Mouse (Mus musculus): ENCODE measurements around the gene Wdr26. TPM values are rescaled to one million over a fixed set of nuclear protein-coding genes. Genes with fewer than 3 reads are reported as not detected.

The Wdr26 gene
- 47.0 and 47.8 TPM in 2 replicates for polyA plus RNA-seq (2012; rRNA removed)

DNA sequence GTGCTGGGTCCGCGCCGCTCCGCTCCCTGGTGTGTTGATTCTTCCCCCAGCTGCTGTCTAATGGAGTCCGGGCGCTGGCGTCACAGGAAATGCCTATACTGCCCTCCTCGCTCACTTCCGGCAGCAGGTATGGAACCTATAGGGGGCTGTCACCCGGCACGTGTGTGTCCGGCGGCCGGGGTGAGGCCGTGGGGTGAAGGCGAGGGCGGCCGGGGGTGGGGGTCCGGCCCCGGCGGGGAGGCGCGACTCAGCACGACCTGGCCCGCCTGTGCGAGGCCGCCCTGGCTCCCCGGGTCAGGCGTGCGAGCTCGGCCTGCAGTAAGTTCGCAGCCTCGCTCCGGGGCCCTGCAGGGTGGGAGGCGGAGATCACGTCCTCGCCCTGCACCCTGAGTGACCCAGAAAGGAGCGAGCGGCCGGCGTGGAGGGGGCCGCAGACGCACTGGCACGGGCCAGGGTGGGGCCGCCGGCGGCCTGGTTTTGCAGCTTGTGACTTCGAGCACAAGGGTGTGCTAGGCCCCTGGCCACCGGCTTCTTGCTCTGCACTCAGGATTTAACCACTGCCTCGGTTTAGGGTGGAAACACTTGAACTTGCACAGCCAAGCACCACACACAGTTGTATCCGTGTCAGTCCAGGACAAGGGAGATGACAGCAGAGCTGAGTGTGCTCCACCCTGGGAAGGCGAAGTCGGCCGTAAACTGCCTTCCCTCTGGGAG lies at the start of gene Wdr26:
Gene Wdr26, minus strand, starts transcription at position 82 of the 714 bp plus-strand sequence.
- peak within 1 kb of the TSS; percentile 88 for H3K4me3 ChIP-seq (replicated peaks; ENCODE audit: insufficient read depth, low read depth, low read length)
- TF ChIP-seq CTCF (IDR thresholded peaks at IDR 0.05; ENCODE audit: borderline replicate concordance, insufficient read depth, low read depth, low read length) (no peak), POLR2A (IDR thresholded peaks at IDR 0.05; ENCODE audit: borderline replicate concordance, insufficient read depth, low read length) (peak; percentile 50; the same call in 1 of the 2 replicates)
- no peaks in the 10 kb centered on the region for H3K27me3 ChIP-seq (ENCODE audit: control insufficient read depth, insufficient read depth, low read length)
- peak; percentile 86 to 87 for DNase-seq
- H3K27ac ChIP-seq (ENCODE audit: insufficient read depth, low read length) = peak within 1 kb of the TSS; percentile 83
- under 1% methylated on average over 50 of the region's 54 CpGs for WGBS
- H3K4me1 ChIP-seq (ENCODE audit: control insufficient read depth, insufficient read depth, low read length) = no peaks in the 10 kb centered on the region

DNA sequence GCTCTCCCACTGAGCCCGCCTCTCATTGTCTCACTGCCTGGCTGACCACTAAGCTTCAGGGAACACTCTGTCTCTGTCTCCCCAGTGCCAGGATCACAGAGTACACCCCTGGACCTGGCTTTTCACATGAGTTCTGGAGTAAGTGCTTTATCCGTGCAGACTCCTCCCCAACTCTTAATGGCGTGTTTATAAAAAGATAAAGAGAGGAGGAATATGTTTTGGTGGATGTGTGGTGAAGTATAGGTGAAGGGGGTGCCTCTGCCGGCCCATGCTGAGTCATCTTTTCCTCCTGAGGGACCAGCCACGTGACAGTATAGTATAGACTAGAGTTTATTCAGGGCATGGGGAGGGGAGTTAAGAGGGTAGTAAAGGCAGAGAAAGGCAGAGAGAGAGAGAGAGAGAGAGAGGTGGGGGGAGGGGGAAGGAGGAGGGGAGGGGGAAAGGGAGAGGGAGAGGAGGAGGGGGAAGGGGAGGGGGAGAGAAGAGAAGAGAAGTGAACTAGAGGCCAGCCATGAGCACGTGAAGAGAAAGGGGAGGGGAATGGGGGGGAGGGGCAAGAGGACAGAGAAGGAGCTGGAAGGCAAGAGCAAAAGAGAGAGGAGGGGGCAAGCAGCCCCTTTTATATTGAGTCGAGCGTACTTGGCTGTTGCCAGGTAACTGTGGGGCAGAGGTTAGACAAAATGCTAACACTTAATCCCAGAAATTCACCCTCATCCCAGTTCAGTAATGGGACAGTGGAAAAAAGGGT lies 49.3 kb upstream of the Wdr26 start:
- WGBS = 41% methylated on average over 8 of the region's 8 CpGs
- no peak for DNase-seq
- no peak overlapping the region for H3K27ac ChIP-seq (ENCODE audit: insufficient read depth, low read length)

DNA sequence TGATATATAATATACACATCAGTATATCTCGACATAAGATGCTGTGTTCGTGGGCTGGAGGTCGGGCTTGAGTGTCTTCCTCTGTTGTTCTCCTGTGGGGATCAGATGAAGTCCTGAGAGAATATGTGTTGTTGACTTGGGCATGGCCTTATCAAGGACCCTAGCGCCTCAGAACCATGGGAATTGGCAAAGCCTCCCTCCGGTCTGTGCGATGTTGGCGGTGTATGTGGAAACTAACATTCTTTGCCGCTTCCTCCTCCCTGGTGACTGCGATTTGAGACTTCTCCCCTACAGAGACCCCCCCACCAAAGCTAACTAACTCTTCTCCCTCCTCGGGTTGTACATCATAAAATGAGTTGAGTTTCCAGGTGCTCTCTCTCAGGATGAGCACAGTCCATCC lies 48.6 kb upstream of the Wdr26 start:
- TF ChIP-seq CTCF (IDR thresholded peaks at IDR 0.05; ENCODE audit: borderline replicate concordance, insufficient read depth, low read depth, low read length) (no peak), POLR2A (IDR thresholded peaks at IDR 0.05; ENCODE audit: borderline replicate concordance, insufficient read depth, low read length) (no peak)
- no peak overlapping the region for H3K4me3 ChIP-seq (replicated peaks; ENCODE audit: insufficient read depth, low read depth, low read length)
- 86% methylated on average over 10 of the region's 10 CpGs for WGBS
- DNase-seq = no peak
- peaks cover 8% of the 10 kb centered on the region for H3K4me1 ChIP-seq (ENCODE audit: control insufficient read depth, insufficient read depth, low read length)
- H3K27ac ChIP-seq (ENCODE audit: insufficient read depth, low read length) = no peak overlapping the region
- no peaks in the 10 kb centered on the region for H3K27me3 ChIP-seq (ENCODE audit: control insufficient read depth, insufficient read depth, low read length)

More for the DNA sequence above, 49.3 kb upstream of the Wdr26 start:
- Histone ChIP-seq H3K4me3 (replicated peaks; ENCODE audit: insufficient read depth, low read depth, low read length) (no peak overlapping the region), H3K27me3 (ENCODE audit: control insufficient read depth, insufficient read depth, low read length) (no peaks in the 10 kb centered on the region), H3K4me1 (ENCODE audit: control insufficient read depth, insufficient read depth, low read length) (0 out of 2 replicates have a peak, but pooled peaks cover 2% of the 10 kb centered on the region)
- TF ChIP-seq CTCF (IDR thresholded peaks at IDR 0.05; ENCODE audit: borderline replicate concordance, insufficient read depth, low read depth, low read length) (no peak), POLR2A (IDR thresholded peaks at IDR 0.05; ENCODE audit: borderline replicate concordance, insufficient read depth, low read length) (no peak)

DNA sequence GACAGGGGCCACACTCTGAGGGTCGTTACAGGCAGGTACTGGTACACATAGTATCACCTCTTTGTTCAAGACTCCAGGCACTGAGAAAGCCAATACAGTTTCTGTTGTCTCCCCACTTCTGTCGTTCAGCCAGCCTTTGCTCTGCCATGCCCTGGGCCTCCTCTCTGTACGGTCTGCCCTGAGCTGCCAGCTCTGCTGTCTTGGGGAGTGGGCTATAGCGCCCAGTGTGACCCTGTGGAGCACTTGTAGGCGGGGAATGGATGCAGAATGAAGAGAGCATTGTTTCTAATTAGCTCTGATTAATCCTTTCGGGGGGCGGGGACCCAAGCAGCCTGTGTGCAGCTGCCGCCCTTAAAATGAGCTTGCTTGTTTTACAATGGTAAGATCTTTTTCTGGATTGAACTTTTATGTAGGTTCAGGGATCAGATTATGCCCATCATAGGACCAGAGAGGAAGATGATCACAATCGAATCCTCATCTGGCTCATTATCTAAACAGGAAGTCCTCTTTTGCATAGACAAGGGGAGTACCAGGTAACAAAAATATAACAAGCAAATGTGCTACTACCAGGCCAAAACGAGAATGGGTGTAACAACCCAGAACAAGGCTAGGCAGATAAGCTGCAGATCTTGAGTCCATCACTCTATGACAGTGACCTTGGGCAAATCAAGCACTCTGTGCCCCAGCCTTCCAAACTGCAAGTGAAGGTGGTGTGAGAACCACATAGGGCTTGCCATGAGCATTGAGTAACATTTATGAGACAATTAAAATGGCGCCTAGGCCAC lies 48.0 kb upstream of the Wdr26 start:
- no peak for DNase-seq
- H3K4me3 ChIP-seq (replicated peaks; ENCODE audit: insufficient read depth, low read depth, low read length) = no peak overlapping the region
- H3K4me1 ChIP-seq (ENCODE audit: control insufficient read depth, insufficient read depth, low read length) = peaks cover 8% of the 10 kb centered on the region
- 52% methylated on average over 11 of the region's 11 CpGs for whole genome bisulfite sequencing
- TF ChIP-seq POLR2A (IDR thresholded peaks at IDR 0.05; ENCODE audit: borderline replicate concordance, insufficient read depth, low read length) (no peak), CTCF (IDR thresholded peaks at IDR 0.05; ENCODE audit: borderline replicate concordance, insufficient read depth, low read depth, low read length) (no peak)
- H3K27me3 ChIP-seq (ENCODE audit: control insufficient read depth, insufficient read depth, low read length) = no peaks in the 10 kb centered on the region
- no peak overlapping the region for H3K27ac ChIP-seq (ENCODE audit: insufficient read depth, low read length)

DNA sequence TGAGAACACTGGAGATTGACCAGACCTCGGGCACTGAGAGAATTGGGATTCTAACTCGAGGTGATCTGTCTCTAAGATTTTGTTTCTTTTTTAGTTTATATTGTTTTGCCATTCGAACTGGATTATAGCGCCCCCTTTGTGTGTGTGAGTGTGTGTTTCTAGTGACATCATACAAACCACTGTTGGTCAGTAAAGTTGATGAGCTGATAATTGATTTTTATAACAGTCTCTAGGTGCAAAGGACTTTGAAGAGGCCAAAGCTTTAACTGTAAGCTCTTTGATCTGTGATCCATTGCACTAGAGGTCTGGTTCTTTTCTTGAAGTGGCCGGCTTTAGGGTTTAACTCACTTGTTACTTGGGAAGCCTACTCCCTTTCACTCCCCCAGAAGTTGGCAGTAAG lies 47.3 kb upstream of the Wdr26 start:
- H3K27me3 ChIP-seq (ENCODE audit: control insufficient read depth, insufficient read depth, low read length) = no peaks in the 10 kb centered on the region
- TF ChIP-seq POLR2A (IDR thresholded peaks at IDR 0.05; ENCODE audit: borderline replicate concordance, insufficient read depth, low read length) (no peak), CTCF (IDR thresholded peaks at IDR 0.05; ENCODE audit: borderline replicate concordance, insufficient read depth, low read depth, low read length) (no peak)
- H3K27ac ChIP-seq (ENCODE audit: insufficient read depth, low read length) = no peak overlapping the region
- DNase-seq = no peak
- WGBS = 77% methylated on average over 5 of the region's 5 CpGs
- H3K4me1 ChIP-seq (ENCODE audit: control insufficient read depth, insufficient read depth, low read length) = peaks cover 8% of the 10 kb centered on the region
- H3K4me3 ChIP-seq (replicated peaks; ENCODE audit: insufficient read depth, low read depth, low read length) = no peak overlapping the region

DNA sequence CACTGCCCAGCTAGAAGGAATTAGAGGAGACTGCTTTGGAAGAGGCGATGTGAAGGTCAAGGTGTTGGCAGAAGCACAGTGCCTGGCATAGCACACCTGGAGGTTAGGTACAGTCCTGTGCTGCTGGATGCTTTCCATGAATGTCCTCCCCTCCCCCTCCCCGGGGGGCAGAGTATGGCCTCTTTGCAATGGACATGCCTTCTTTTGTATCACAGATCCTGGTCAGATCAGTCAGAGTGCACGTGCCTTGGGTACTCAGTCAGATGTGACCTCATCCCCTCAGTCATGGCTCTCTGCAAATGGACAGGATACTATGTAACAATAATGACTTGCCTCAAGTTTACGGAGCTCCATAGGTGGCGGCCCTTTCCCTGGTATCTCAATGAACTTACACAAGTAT lies 46.8 kb upstream of the Wdr26 start:
- no peak overlapping the region for H3K27ac ChIP-seq (ENCODE audit: insufficient read depth, low read length)
- WGBS = 85% methylated on average over 5 of the region's 5 CpGs
- no peak for TF ChIP-seq POLR2A (IDR thresholded peaks at IDR 0.05; ENCODE audit: borderline replicate concordance, insufficient read depth, low read length)

DNA sequence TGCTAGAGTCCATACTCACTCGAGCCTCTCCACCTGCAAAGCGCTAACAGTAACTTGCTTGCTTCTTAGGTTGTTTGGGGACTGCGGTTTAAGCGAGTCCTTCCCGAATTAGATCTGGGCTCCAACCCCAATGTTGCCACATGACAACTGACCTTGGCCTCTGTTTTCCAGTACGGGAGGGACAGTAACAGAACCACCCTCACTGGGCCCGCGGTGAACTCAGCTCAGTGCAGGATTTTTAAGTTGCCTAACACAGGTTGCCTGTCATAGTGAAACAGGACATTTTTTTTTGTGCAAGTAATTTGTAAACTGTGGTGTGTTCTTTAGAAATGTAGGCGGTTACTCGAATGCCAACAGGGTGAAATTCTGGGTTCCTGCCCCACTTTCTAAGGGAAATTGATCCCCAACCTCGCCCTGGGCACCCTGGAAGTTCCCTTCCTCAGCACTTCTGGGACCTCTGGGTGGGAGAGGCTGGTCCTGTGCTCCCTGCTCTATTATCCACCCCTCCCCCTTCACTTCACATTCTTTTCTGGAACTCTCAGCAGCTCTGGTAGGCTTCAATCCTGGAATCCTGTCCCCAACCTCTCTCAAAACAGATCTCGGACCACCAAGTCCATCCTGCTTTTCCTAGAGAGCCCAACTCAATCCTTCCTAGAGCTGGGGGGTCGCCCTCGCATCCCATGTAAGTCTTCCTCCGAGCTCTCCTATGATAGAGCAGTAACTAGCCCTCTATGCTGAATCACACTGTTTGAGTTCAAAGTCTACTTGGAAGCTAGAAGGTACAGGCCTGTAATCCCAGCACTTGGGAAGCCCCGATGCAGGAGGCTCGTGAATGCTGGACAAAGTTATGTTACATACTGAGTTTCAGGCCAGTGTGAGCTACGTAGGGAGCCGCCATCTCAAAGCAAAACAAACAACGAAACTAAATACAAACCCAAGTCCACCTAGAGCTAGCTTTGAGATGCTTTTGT lies 46.1 kb upstream of the Wdr26 start:
- DNase-seq = no peak
- H3K27ac ChIP-seq (ENCODE audit: insufficient read depth, low read length) = no peak overlapping the region
- 87% methylated on average over 20 of the region's 20 CpGs for WGBS
- H3K27me3 ChIP-seq (ENCODE audit: control insufficient read depth, insufficient read depth, low read length) = no peaks in the 10 kb centered on the region
- H3K4me3 ChIP-seq (replicated peaks; ENCODE audit: insufficient read depth, low read depth, low read length) = no peak overlapping the region
- peaks cover 8% of the 10 kb centered on the region for H3K4me1 ChIP-seq (ENCODE audit: control insufficient read depth, insufficient read depth, low read length)
- TF ChIP-seq CTCF (IDR thresholded peaks at IDR 0.05; ENCODE audit: borderline replicate concordance, insufficient read depth, low read depth, low read length) (no peak), POLR2A (IDR thresholded peaks at IDR 0.05; ENCODE audit: borderline replicate concordance, insufficient read depth, low read length) (no peak)

More for the DNA sequence above, 46.8 kb upstream of the Wdr26 start:
- H3K27me3 ChIP-seq (ENCODE audit: control insufficient read depth, insufficient read depth, low read length) = no peaks in the 10 kb centered on the region
- H3K4me3 ChIP-seq (replicated peaks; ENCODE audit: insufficient read depth, low read depth, low read length) = no peak overlapping the region
- peaks cover 8% of the 10 kb centered on the region for H3K4me1 ChIP-seq (ENCODE audit: control insufficient read depth, insufficient read depth, low read length)
- DNase-seq = no peak
